Mouse (Mus musculus): Measurements from ENCODE around the gene Mbd3l2. TPM values are rescaled to one million over a fixed set of nuclear protein-coding genes. Genes with fewer than 3 reads are reported as not detected.

Gene Mbd3l2
- total and polyA plus RNA-seq, 3 experiments = 0.22 TPM; not detected in 2

DNA sequence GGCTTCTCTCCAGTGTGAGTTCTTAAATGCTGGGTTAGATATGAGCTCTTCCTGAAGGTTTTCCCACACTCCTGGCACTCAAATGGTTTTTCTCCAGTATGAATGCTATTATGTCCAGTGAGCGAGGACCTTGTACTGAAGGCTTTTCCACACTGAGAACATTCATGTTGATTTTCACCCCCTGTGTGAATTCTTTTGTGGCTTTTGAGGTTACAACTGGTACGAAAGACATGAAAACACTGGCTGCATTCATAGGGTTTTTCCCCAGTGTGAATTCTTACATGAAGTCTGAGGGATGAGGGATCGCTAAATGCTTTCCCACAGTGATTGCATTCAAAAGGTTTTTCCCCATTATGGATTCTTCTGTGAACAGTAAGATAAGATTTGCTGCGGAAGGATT, 26.1 kb downstream of the Mbd3l2 start:
- TF ChIP-seq GATA1 (IDR thresholded peaks at IDR 0.05; ENCODE audit: borderline replicate concordance, low read length) (no peak), CTCF (IDR thresholded peaks at IDR 0.05; ENCODE audit: low read depth, low read length) (no peak), TAL1 (conservative IDR thresholded peaks at IDR 0.05; ENCODE audit: low read depth, low read length) (no peak), GATA2 (IDR thresholded peaks at IDR 0.05; ENCODE audit: borderline replicate concordance, low read depth, low read length) (no peak)
- no peak for ATAC-seq (ENCODE audit: extremely low read depth, insufficient number of reproducible peaks, low FRiP score, poor library complexity, severe bottlenecking)
- DNase-seq (ENCODE audit: low spot score) = no peak
- Histone ChIP-seq H3K4me1 (ENCODE audit: insufficient read depth, low read depth, low read length) (no peaks in the 10 kb centered on the region), H3K27me3 (ENCODE audit: insufficient read depth, low read length) (no peaks in the 10 kb centered on the region), H3K9me3 (replicated peaks) (no peaks in the 10 kb centered on the region), H3K4me3 (ENCODE audit: low read depth, low read length) (no peak overlapping the region), H3K36me3 (replicated peaks) (no peaks in the 10 kb centered on the region)

DNA sequence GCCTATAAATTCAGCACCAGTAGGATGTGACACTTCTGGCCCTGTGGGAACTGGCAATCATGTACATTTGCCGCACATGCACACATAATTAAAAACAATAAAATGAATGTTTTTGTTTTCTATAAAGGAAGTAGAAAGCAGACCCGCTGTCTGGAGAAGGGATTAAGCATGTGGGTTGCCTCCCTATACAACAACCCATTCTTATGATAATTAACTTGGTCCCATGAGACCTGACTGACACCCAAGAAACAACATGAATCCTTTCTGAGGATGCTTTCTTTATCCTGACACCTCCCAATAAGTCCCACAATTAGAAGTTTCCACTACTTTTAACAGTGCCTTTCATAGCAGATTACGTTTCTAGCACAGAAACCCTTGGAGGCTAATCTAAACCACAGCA, 36.9 kb downstream of the Mbd3l2 start:
- no peaks in the 10 kb centered on the region for H3K36me3 ChIP-seq (replicated peaks)
- no peaks in the 10 kb centered on the region for H3K9me3 ChIP-seq (replicated peaks)
- ATAC-seq (ENCODE audit: extremely low read depth, insufficient number of reproducible peaks, low FRiP score, poor library complexity, severe bottlenecking) (no peak), DNase-seq (ENCODE audit: low spot score) (no peak)
- no peaks in the 10 kb centered on the region for H3K4me1 ChIP-seq (ENCODE audit: insufficient read depth, low read depth, low read length)
- H3K4me3 ChIP-seq (ENCODE audit: low read depth, low read length) = no peak overlapping the region
- no peak for TF ChIP-seq GATA2 (IDR thresholded peaks at IDR 0.05; ENCODE audit: borderline replicate concordance, low read depth, low read length)
- TF ChIP-seq CTCF (IDR thresholded peaks at IDR 0.05; ENCODE audit: low read depth, low read length) = no peak
- no peak for TF ChIP-seq GATA1 (IDR thresholded peaks at IDR 0.05; ENCODE audit: borderline replicate concordance, low read length)
- no peak for TF ChIP-seq TAL1 (conservative IDR thresholded peaks at IDR 0.05; ENCODE audit: low read depth, low read length)
- no peak for TF ChIP-seq POLR2AphosphoS5 (IDR thresholded peaks at IDR 0.05; ENCODE audit: insufficient replicate concordance, low read depth, low read length)
- no peaks in the 10 kb centered on the region for H3K27me3 ChIP-seq (ENCODE audit: insufficient read depth, low read length)

GRCm38 (mm10) chr9:18468005-18468404, 37.6 kb downstream of the Mbd3l2 start:
- no peaks in the 10 kb centered on the region for H3K4me1 ChIP-seq (ENCODE audit: insufficient read depth, low read depth, low read length)
- H3K9me3 ChIP-seq (replicated peaks) = no peaks in the 10 kb centered on the region
- ATAC-seq (ENCODE audit: extremely low read depth, insufficient number of reproducible peaks, low FRiP score, poor library complexity, severe bottlenecking) (no peak), DNase-seq (ENCODE audit: low spot score) (no peak)
- TF ChIP-seq POLR2AphosphoS5 (IDR thresholded peaks at IDR 0.05; ENCODE audit: insufficient replicate concordance, low read depth, low read length) (no peak), GATA1 (IDR thresholded peaks at IDR 0.05; ENCODE audit: borderline replicate concordance, low read length) (no peak), GATA2 (IDR thresholded peaks at IDR 0.05; ENCODE audit: borderline replicate concordance, low read depth, low read length) (no peak), TAL1 (conservative IDR thresholded peaks at IDR 0.05; ENCODE audit: low read depth, low read length) (no peak), CTCF (IDR thresholded peaks at IDR 0.05; ENCODE audit: low read depth, low read length) (no peak)
- no peaks in the 10 kb centered on the region for H3K36me3 ChIP-seq (replicated peaks)
- H3K27me3 ChIP-seq (ENCODE audit: insufficient read depth, low read length) = no peaks in the 10 kb centered on the region
- no peak overlapping the region for H3K4me3 ChIP-seq (ENCODE audit: low read depth, low read length)

GRCm38 (mm10) chr9:18473324-18474128, 43.1 kb downstream of the Mbd3l2 start:
- Histone ChIP-seq H3K4me1 (ENCODE audit: insufficient read depth, low read depth, low read length) (no peaks in the 10 kb centered on the region), H3K4me3 (ENCODE audit: low read depth, low read length) (peak overlapping the region; percentile 72), H3K9me3 (replicated peaks) (no peaks in the 10 kb centered on the region), H3K27me3 (ENCODE audit: insufficient read depth, low read length) (no peaks in the 10 kb centered on the region), H3K36me3 (replicated peaks) (no peaks in the 10 kb centered on the region)
- DNase-seq (ENCODE audit: low spot score) (peak; percentile 50), ATAC-seq (ENCODE audit: extremely low read depth, insufficient number of reproducible peaks, low FRiP score, poor library complexity, severe bottlenecking) (peak; percentile 96)
- TF ChIP-seq GATA2 (IDR thresholded peaks at IDR 0.05; ENCODE audit: borderline replicate concordance, low read depth, low read length) (no peak), GATA1 (IDR thresholded peaks at IDR 0.05; ENCODE audit: borderline replicate concordance, low read length) (no peak), CTCF (IDR thresholded peaks at IDR 0.05; ENCODE audit: low read depth, low read length) (no peak), TAL1 (conservative IDR thresholded peaks at IDR 0.05; ENCODE audit: low read depth, low read length) (no peak), POLR2AphosphoS5 (IDR thresholded peaks at IDR 0.05; ENCODE audit: insufficient replicate concordance, low read depth, low read length) (no peak)

DNA sequence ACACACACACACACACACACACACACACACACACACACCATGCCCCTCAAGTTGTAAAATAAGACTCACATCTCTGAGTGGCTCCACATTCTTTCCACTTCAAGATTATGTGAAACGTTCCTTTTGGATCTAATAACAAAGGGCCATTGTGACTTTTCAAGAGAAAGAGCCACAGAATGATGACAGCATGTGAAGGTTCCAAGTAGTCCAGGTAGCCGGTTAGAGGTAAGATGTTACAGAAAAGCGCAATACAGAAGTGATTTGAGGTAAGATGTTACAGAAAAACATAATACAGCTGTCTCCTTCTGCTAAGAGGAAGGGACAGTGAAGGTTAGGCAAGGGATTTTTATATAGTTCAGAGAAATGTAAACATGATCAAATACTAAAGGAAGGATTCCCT, 47.7 kb downstream of the Mbd3l2 start, which contains the start of the genes Zfp558 and Mbd3l1:
Gene Zfp558, minus strand, starts transcription at position 101 of the 400 bp plus-strand sequence.
Gene Mbd3l1, plus strand, starts transcription at position 192 of the 400 bp plus-strand sequence.
- Histone ChIP-seq H3K4me1 (ENCODE audit: insufficient read depth, low read depth, low read length) (no peaks in the 10 kb centered on the region), H3K4me3 (ENCODE audit: low read depth, low read length) (no peak within 1 kb of the TSS), H3K36me3 (replicated peaks) (no peaks in the 10 kb centered on the region), H3K27me3 (ENCODE audit: insufficient read depth, low read length) (no peaks in the 10 kb centered on the region), H3K9me3 (replicated peaks) (no peaks in the 10 kb centered on the region)
- DNase-seq (ENCODE audit: low spot score) (no peak), ATAC-seq (ENCODE audit: extremely low read depth, insufficient number of reproducible peaks, low FRiP score, poor library complexity, severe bottlenecking) (no peak)
- TF ChIP-seq POLR2AphosphoS5 (IDR thresholded peaks at IDR 0.05; ENCODE audit: insufficient replicate concordance, low read depth, low read length) = no peak
- TF ChIP-seq CTCF (IDR thresholded peaks at IDR 0.05; ENCODE audit: low read depth, low read length) = no peak
- no peak for TF ChIP-seq TAL1 (conservative IDR thresholded peaks at IDR 0.05; ENCODE audit: low read depth, low read length)
- TF ChIP-seq GATA1 (IDR thresholded peaks at IDR 0.05; ENCODE audit: borderline replicate concordance, low read length) = no peak
- no peak for TF ChIP-seq GATA2 (IDR thresholded peaks at IDR 0.05; ENCODE audit: borderline replicate concordance, low read depth, low read length)

Other genes with a start within 250 kb of the Mbd3l2 start
- 96.8 and 109 TPM in 2 replicates for gene Chordc1, start 138.5 kb upstream of the Mbd3l2 start, total RNA-seq (2014; fragmentation: Nextera tagmentation)
- gene Chordc1, start 138.5 kb upstream of the Mbd3l2 start, total RNA-seq (2017) = 124 and 137 TPM in 2 replicates
- 2.2 and 2.9 TPM in 2 replicates for gene Chordc1, start 138.5 kb upstream of the Mbd3l2 start, polyA plus RNA-seq (2012)
- gene Naalad2, start 27.7 kb upstream of the Mbd3l2 start, total RNA-seq (2014; fragmentation: Nextera tagmentation) = not detected in 2 replicates
- gene Naalad2, start 27.7 kb upstream of the Mbd3l2 start, total RNA-seq (2017) = under 0.01 and 0.06 TPM in 2 replicates
- not detected in 2 replicates for gene Naalad2, start 27.7 kb upstream of the Mbd3l2 start, polyA plus RNA-seq (2012)
- not detected in 2 replicates for gene Ubtfl1, start 26.2 kb upstream of the Mbd3l2 start, total RNA-seq (2014; fragmentation: Nextera tagmentation)
- 0.05 TPM in 1 of 2 replicates, not detected in the other for gene Ubtfl1, start 26.2 kb upstream of the Mbd3l2 start, total RNA-seq (2017)
- gene Ubtfl1, start 26.2 kb upstream of the Mbd3l2 start, polyA plus RNA-seq (2012) = not detected in 2 replicates
- 2.8 and 4.4 TPM in 2 replicates for gene Zfp558, start 47.6 kb downstream of the Mbd3l2 start, total RNA-seq (2014; fragmentation: Nextera tagmentation)
- 1.3 and 2.0 TPM in 2 replicates for gene Zfp558, start 47.6 kb downstream of the Mbd3l2 start, total RNA-seq (2017)
- 0.41 and 0.60 TPM in 2 replicates for gene Zfp558, start 47.6 kb downstream of the Mbd3l2 start, polyA plus RNA-seq (2012)
- not detected in 2 replicates for gene Mbd3l1, start 47.7 kb downstream of the Mbd3l2 start, total RNA-seq (2014; fragmentation: Nextera tagmentation)
- gene Mbd3l1, start 47.7 kb downstream of the Mbd3l2 start, total RNA-seq (2017) = not detected in 2 replicates
- gene Mbd3l1, start 47.7 kb downstream of the Mbd3l2 start, polyA plus RNA-seq (2012) = not detected in 2 replicates
- not detected in 2 replicates for gene Muc16, start 243.9 kb downstream of the Mbd3l2 start, total RNA-seq (2014; fragmentation: Nextera tagmentation)
- gene Muc16, start 243.9 kb downstream of the Mbd3l2 start, total RNA-seq (2017) = 0.06 and 0.22 TPM in 2 replicates
- not detected in 2 replicates for gene Muc16, start 243.9 kb downstream of the Mbd3l2 start, polyA plus RNA-seq (2012)

Measured in G1E (cell line).